Mouse (Mus musculus) spleen, adult 2 months (tissue): ENCODE data around the gene Gm10053. TPM values are rescaled to one million over a fixed set of nuclear protein-coding genes. Genes with fewer than 3 reads are reported as not detected.
A peak's percentile ranks its signal among the peaks of the same experiment; 100 is the strongest.

ENCODE experiments used
- DNase-seq, 2 experiments: peaks; one replicate each; pipeline versions ENCODE4 v3.0.0 to v3.0.0-alpha.2; 2012 to 2021; ENCODE audit warnings: low spot score in 2 of 2, low read depth in 1 of 2
- H3K27ac ChIP-seq: fragments of 200-500 bp; 2 replicates; pipeline ENCODE4 v1.5.1; 2012; ENCODE audit warnings: low read length, inconsistent platforms; ENCODE audit not compliant: insufficient read depth
- H3K27me3 ChIP-seq: fragments of 200-500 bp; 2 replicates; pipeline ENCODE4 v1.6.1; 2012; ENCODE audit warnings: mild to moderate bottlenecking, moderate library complexity, low read length, inconsistent platforms; ENCODE audit not compliant: control insufficient read depth, insufficient read depth
- H3K36me3 ChIP-seq: fragments of 200-500 bp; 2 replicates; pipeline ENCODE4 v1.6.1; 2012; ENCODE audit warnings: mild to moderate bottlenecking, low read length, inconsistent platforms; ENCODE audit not compliant: control insufficient read depth, insufficient read depth
- H3K4me1 ChIP-seq: fragments of 200-500 bp; 2 replicates; pipeline ENCODE4 v1.6.1; 2011; ENCODE audit warnings: inconsistent platforms; ENCODE audit not compliant: control insufficient read depth, insufficient read depth, insufficient read length
- H3K4me3 ChIP-seq: fragments of 200-500 bp; 2 replicates; pipeline ENCODE4 v1.5.1; 2011; ENCODE audit warnings: mild to moderate bottlenecking, inconsistent platforms; ENCODE audit not compliant: insufficient read depth, insufficient read length; ENCODE audit errors: extremely low read depth
- CTCF ChIP-seq: fragments of 200-500 bp; IDR thresholded peaks from 2 replicates; pipeline ENCODE4 v1.5.1; 2011; ENCODE audit warnings: mild to moderate bottlenecking, inconsistent platforms; ENCODE audit not compliant: insufficient read depth, insufficient read length, insufficient replicate concordance; ENCODE audit errors: extremely low read depth
- POLR2A ChIP-seq: fragments of 200-500 bp; IDR thresholded peaks from 2 replicates; pipeline ENCODE4 v1.6.1; 2011; ENCODE audit warnings: low read depth, low read length, inconsistent platforms
- WGBS: fragments of 180-500 bp; shearing (Covaris S2); methylation state at CpG from one replicate; pipeline ENCODE4 v1.1.7; 2018; 5-methylcytosine and 5-hydroxymethylcytosine counted together
- polyA plus RNA-seq: library from polyadenylated mRNA; depleted of rRNA; stranded (reverse); fragments of >200 nt; gene quantifications from 2 replicates; pipeline ENCODE4 v1.2.3, GENCODE M21; 2012

Gene Gm10053
- polyA plus RNA-seq, 1 experiment, result 1.2 TPM

GRCm38 (mm10) chr19:24899578-24900544 is 24.4 kb downstream of the Gm10053 start:
- TF ChIP-seq CTCF (no peak), POLR2A (no peak)
- peak overlapping the region; percentile 35; the same call in 1 of the 2 replicates for H3K4me3 ChIP-seq
- WGBS, result 2% methylated on average over 84 of the region's 84 CpGs
- no peak overlapping the region for H3K27ac ChIP-seq
- peak in 1 of 2 experiments; percentile 17 for DNase-seq
- H3K4me1 ChIP-seq, result peaks cover 11% of the 10 kb centered on the region
- H3K27me3 ChIP-seq, result peaks cover 23% of the 10 kb centered on the region
- no peaks in the 10 kb centered on the region for H3K36me3 ChIP-seq

GRCm38 (mm10) chr19:24900581-24901220 is 25.2 kb downstream of the Gm10053 start, which contains the start of gene Foxd4:
Gene Foxd4 (minus strand): TSS chr19:24901197.
- Histone ChIP-seq H3K4me1 (peaks cover 11% of the 10 kb centered on the region), H3K27me3 (peaks cover 23% of the 10 kb centered on the region), H3K27ac (no peak within 1 kb of the TSS), H3K36me3 (no peaks in the 10 kb centered on the region), H3K4me3 (peak within 1 kb of the TSS; percentile 35; the same call in 1 of the 2 replicates)
- no peak for DNase-seq
- 7% methylated on average over 27 of the region's 27 CpGs for WGBS
- no peak for TF ChIP-seq POLR2A

GRCm38 (mm10) chr19:24901666-24902065 is 26.2 kb downstream of the Gm10053 start:
- H3K27ac ChIP-seq, result no peak overlapping the region
- DNase-seq, result no peak
- peaks cover 11% of the 10 kb centered on the region for H3K4me1 ChIP-seq
- TF ChIP-seq POLR2A (no peak), CTCF (no peak)
- no peak overlapping the region for H3K4me3 ChIP-seq
- H3K27me3 ChIP-seq, result peaks cover 22% of the 10 kb centered on the region
- no peaks in the 10 kb centered on the region for H3K36me3 ChIP-seq
- WGBS, result 15% methylated on average over 3 of the region's 3 CpGs

GRCm38 (mm10) chr19:24902256-24902655 is 26.8 kb downstream of the Gm10053 start:
- TF ChIP-seq CTCF, result no peak
- TF ChIP-seq POLR2A, result no peak
- 0% methylated on average over 2 of the region's 2 CpGs for WGBS

GRCm38 (mm10) chr19:24902821-24903220 is 27.3 kb downstream of the Gm10053 start:
- WGBS, result 67% methylated on average over 2 of the region's 2 CpGs

More at GRCm38 (mm10) chr19:24902256-24902655, 26.8 kb downstream of the Gm10053 start:
- Histone ChIP-seq H3K4me1 (peaks cover 11% of the 10 kb centered on the region), H3K4me3 (no peak overlapping the region), H3K36me3 (no peaks in the 10 kb centered on the region), H3K27me3 (peaks cover 19% of the 10 kb centered on the region), H3K27ac (no peak overlapping the region)
- DNase-seq, result no peak

GRCm38 (mm10) chr19:24907655-24908054 is 32.2 kb downstream of the Gm10053 start:
- WGBS, result 92% methylated on average over 6 of the region's 6 CpGs
- Histone ChIP-seq H3K27ac (no peak overlapping the region), H3K36me3 (no peaks in the 10 kb centered on the region), H3K27me3 (0 out of 2 replicates have a peak, but pooled peaks cover 1% of the 10 kb centered on the region), H3K4me3 (no peak overlapping the region), H3K4me1 (no peaks in the 10 kb centered on the region)
- no peak for TF ChIP-seq CTCF
- TF ChIP-seq POLR2A, result no peak
- DNase-seq, result no peak

More at GRCm38 (mm10) chr19:24902821-24903220, 27.3 kb downstream of the Gm10053 start:
- no peaks in the 10 kb centered on the region for H3K36me3 ChIP-seq
- H3K4me3 ChIP-seq, result no peak overlapping the region
- TF ChIP-seq POLR2A (no peak), CTCF (no peak)
- H3K27me3 ChIP-seq, result peaks cover 18% of the 10 kb centered on the region
- H3K27ac ChIP-seq, result no peak overlapping the region
- H3K4me1 ChIP-seq, result peaks cover 11% of the 10 kb centered on the region
- DNase-seq, result no peak
